Mouse (Mus musculus) heart, adult 18-20 months (tissue): ENCODE results near the gene a. TPM values are rescaled to one million over a fixed set of nuclear protein-coding genes. Genes with fewer than 3 reads are reported as not detected.
"Not testable (repeated sequence)": the region's sequence is repeated elsewhere in the genome, so short reads cannot be mapped to it uniquely, and the experiment has no call there.

ENCODE experiments used
- DNase-seq, 2 experiments: peaks; one replicate each; pipeline ENCODE4 v3.0.0; 2021 to 2022; ENCODE audit warnings: mixed read lengths in 1 of 2
- total RNA-seq, 2 experiments: library from RNA; stranded (reverse); gene quantifications; 2 replicates each; pipeline ENCODE4 v1.2.3; 2021

Gene a
- total RNA-seq, 2 experiments from 2014 or later: not detected

- DNase-seq: peak; percentile 21 to 59
These were observed 261.5 kb downstream of the a start for GRCm38 (mm10) chr2:155052681-155053080.

- DNase-seq: not testable (repeated sequence)
These were observed 262.3 kb downstream of the a start for GRCm38 (mm10) chr2:155053512-155053911.

GRCm38 (mm10) chr2:155054672-155055071 lies 263.5 kb downstream of the a start:
- DNase-seq: no peak

- DNase-seq: no peak
These were observed 264.9 kb downstream of the a start for GRCm38 (mm10) chr2:155056076-155056578.

GRCm38 (mm10) chr2:155057361-155057760 lies 266.2 kb downstream of the a start:
- DNase-seq: no peak

- no peak for DNase-seq
These were observed 279.8 kb downstream of the a start for GRCm38 (mm10) chr2:155071027-155071426.

- no peak for DNase-seq
These were observed 281.3 kb downstream of the a start for GRCm38 (mm10) chr2:155072353-155073145.

- DNase-seq: no peak
These were observed 282.1 kb downstream of the a start for GRCm38 (mm10) chr2:155073347-155073746.

GRCm38 (mm10) chr2:155073978-155074765 lies 283.0 kb downstream of the a start, which contains the start of gene Ahcy:
Ahcy (minus strand) TSS chr2:155074497.
- DNase-seq: peak; percentile 92 to 94

- peak in 1 of 2 experiments; percentile 21 for DNase-seq
These were observed 283.6 kb downstream of the a start for GRCm38 (mm10) chr2:155074766-155075330.

GRCm38 (mm10) chr2:155075649-155076048 lies 284.4 kb downstream of the a start:
- no peak for DNase-seq

- DNase-seq: no peak
These were observed 288.4 kb downstream of the a start for GRCm38 (mm10) chr2:155079500-155080178.

GRCm38 (mm10) chr2:155080179-155080530 lies 289.0 kb downstream of the a start:
- DNase-seq: no peak

GRCm38 (mm10) chr2:155081056-155081455 lies 289.9 kb downstream of the a start:
- DNase-seq: no peak

- DNase-seq: peak; percentile 57 to 81
These were observed 291.1 kb downstream of the a start for GRCm38 (mm10) chr2:155082121-155082803.

GRCm38 (mm10) chr2:155084546-155084945 lies 293.3 kb downstream of the a start:
- no peak for DNase-seq

- DNase-seq: peak in 1 of 2 experiments; percentile 25
These were observed 295.1 kb downstream of the a start for GRCm38 (mm10) chr2:155086328-155086727.

GRCm38 (mm10) chr2:155088264-155088663 lies 297.1 kb downstream of the a start:
- no peak for DNase-seq

GRCm38 (mm10) chr2:155090909-155091742 lies 299.9 kb downstream of the a start:
- no peak for DNase-seq

- no peak for DNase-seq
These were observed 300.5 kb downstream of the a start for GRCm38 (mm10) chr2:155091743-155092075.

- DNase-seq: no peak
These were observed 302.2 kb downstream of the a start for GRCm38 (mm10) chr2:155093418-155093817.
